Mouse (Mus musculus) kidney, embryonic 14.5 days (tissue): Measurements from ENCODE around the gene Spns3. TPM values are rescaled to one million over a fixed set of nuclear protein-coding genes. Genes with fewer than 3 reads are reported as not detected.

Experiments used
- ATAC-seq: fragments of 200-750 bp; cut with Nextera tagmentation; 2 replicates; pipeline ENCODE4 v1.8.0; 2017; ENCODE audit warnings: moderate number of reproducible peaks, mild to moderate bottlenecking, moderate TSS enrichment, moderate library complexity; ENCODE audit not compliant: low FRiP score, low TSS enrichment
- H3K27ac ChIP-seq: fragments of 300-500 bp; sonication (generic); 2 replicates; pipeline ENCODE4 v1.5.1; 2014; ENCODE audit warnings: low read depth, mild to moderate bottlenecking, low read length, moderate library complexity, mixed read lengths
- H3K27me3 ChIP-seq: fragments of 300-500 bp; sonication (generic); 2 replicates; pipeline ENCODE4 v1.6.1; 2014; ENCODE audit warnings: mild to moderate bottlenecking, low read length; ENCODE audit not compliant: control insufficient read depth, insufficient read depth
- H3K36me3 ChIP-seq: fragments of 300-500 bp; sonication (generic); 2 replicates; pipeline ENCODE4 v1.6.1; 2014; ENCODE audit warnings: low read length, mixed read lengths; ENCODE audit not compliant: control insufficient read depth, insufficient read depth
- H3K4me1 ChIP-seq: fragments of 300-500 bp; sonication (generic); 2 replicates; pipeline ENCODE4 v1.6.1; 2014; ENCODE audit warnings: low read length, mixed read lengths; ENCODE audit not compliant: control insufficient read depth, insufficient read depth
- H3K4me2 ChIP-seq: fragments of 300-500 bp; sonication (generic); replicated peaks from 2 replicates; pipeline ENCODE4 v1.6.1; 2014; ENCODE audit warnings: low read depth, mild to moderate bottlenecking, low read length
- H3K4me3 ChIP-seq: fragments of 300-500 bp; sonication (generic); 2 replicates; pipeline ENCODE4 v1.5.1; 2014; ENCODE audit warnings: mild to moderate bottlenecking, low read length
- H3K9ac ChIP-seq: fragments of 300-500 bp; sonication (generic); 2 replicates; pipeline ENCODE4 v1.6.1; 2014; ENCODE audit warnings: low read depth, mild to moderate bottlenecking, low read length, moderate library complexity
- H3K9me3 ChIP-seq: fragments of 300-500 bp; sonication (generic); 2 replicates; pipeline ENCODE4 v1.6.1; 2016; ENCODE audit warnings: low read length; ENCODE audit not compliant: control insufficient read depth
- WGBS: fragments of 180-500 bp; shearing (Covaris S2); extraction: QIAGEN DNeasy Blood & Tissue Kit; methylation state at CpG from one replicate; pipeline ENCODE4 v1.1.7; 2014; 5-methylcytosine and 5-hydroxymethylcytosine counted together
- polyA plus RNA-seq: library from polyadenylated mRNA; unstranded; fragments of >200 nt; fragmentation: Nextera tagmentation; extraction: Ambion mirVana; gene quantifications from 2 replicates; pipeline ENCODE4 v1.2.1, GENCODE M21; 2014

The Spns3 gene
- polyA plus RNA-seq, 1 experiment from 2014 or later = 0.20 TPM

GRCm38 (mm10) chr11:72531632-72532031, 18.7 kb downstream of the Spns3 start:
- Histone ChIP-seq H3K4me1 (no peaks in the 10 kb centered on the region), H3K36me3 (no peaks in the 10 kb centered on the region), H3K9ac (no peak overlapping the region), H3K4me3 (no peak overlapping the region), H3K27ac (no peak overlapping the region), H3K9me3 (no peaks in the 10 kb centered on the region), H3K27me3 (no peaks in the 10 kb centered on the region), H3K4me2 (no peak overlapping the region)
- no peak for ATAC-seq
- WGBS = 69% methylated on average over 1 of the region's 1 CpGs

GRCm38 (mm10) chr11:72531144-72531543, 19.2 kb downstream of the Spns3 start:
- Histone ChIP-seq H3K9ac (no peak overlapping the region), H3K9me3 (no peaks in the 10 kb centered on the region), H3K4me3 (no peak overlapping the region), H3K27me3 (no peaks in the 10 kb centered on the region), H3K36me3 (no peaks in the 10 kb centered on the region), H3K4me2 (no peak overlapping the region), H3K27ac (no peak overlapping the region), H3K4me1 (no peaks in the 10 kb centered on the region)
- ATAC-seq = no peak
- 81% methylated on average over 5 of the region's 5 CpGs for WGBS

GRCm38 (mm10) chr11:72526190-72526589, 24.1 kb downstream of the Spns3 start:
- no peak overlapping the region for H3K27ac ChIP-seq
- no peaks in the 10 kb centered on the region for H3K27me3 ChIP-seq
- no peaks in the 10 kb centered on the region for H3K36me3 ChIP-seq
- 88% methylated on average over 4 of the region's 4 CpGs for WGBS
- no peak overlapping the region for H3K4me3 ChIP-seq
- no peaks in the 10 kb centered on the region for H3K9me3 ChIP-seq
- ATAC-seq = no peak
- no peak overlapping the region for H3K9ac ChIP-seq
- no peaks in the 10 kb centered on the region for H3K4me1 ChIP-seq
- no peak overlapping the region for H3K4me2 ChIP-seq

GRCm38 (mm10) chr11:72523711-72524110, 26.6 kb downstream of the Spns3 start:
- Histone ChIP-seq H3K9me3 (no peaks in the 10 kb centered on the region), H3K36me3 (no peaks in the 10 kb centered on the region), H3K4me3 (no peak overlapping the region), H3K9ac (no peak overlapping the region), H3K27ac (no peak overlapping the region), H3K27me3 (no peaks in the 10 kb centered on the region), H3K4me1 (no peaks in the 10 kb centered on the region), H3K4me2 (no peak overlapping the region)
- WGBS = 51% methylated on average over 4 of the region's 4 CpGs
- ATAC-seq = no peak

GRCm38 (mm10) chr11:72522616-72523041, 27.7 kb downstream of the Spns3 start:
- Histone ChIP-seq H3K36me3 (no peaks in the 10 kb centered on the region), H3K4me1 (no peaks in the 10 kb centered on the region), H3K9ac (no peak overlapping the region), H3K27ac (no peak overlapping the region), H3K9me3 (no peaks in the 10 kb centered on the region), H3K4me3 (no peak overlapping the region), H3K4me2 (no peak overlapping the region), H3K27me3 (no peaks in the 10 kb centered on the region)
- ATAC-seq = no peak
- 68% methylated on average over 5 of the region's 5 CpGs for WGBS

- no peaks in the 10 kb centered on the region for H3K4me1 ChIP-seq
- no peak overlapping the region for H3K27ac ChIP-seq
- ATAC-seq = no peak
- no peaks in the 10 kb centered on the region for H3K27me3 ChIP-seq
- H3K9me3 ChIP-seq = no peaks in the 10 kb centered on the region
- WGBS = 75% methylated on average over 5 of the region's 5 CpGs
- H3K4me3 ChIP-seq = no peak overlapping the region
- H3K4me2 ChIP-seq = no peak overlapping the region
- no peak overlapping the region for H3K9ac ChIP-seq
- H3K36me3 ChIP-seq = no peaks in the 10 kb centered on the region
These were observed 28.4 kb downstream of the Spns3 start for GRCm38 (mm10) chr11:72521598-72522541.

GRCm38 (mm10) chr11:72519895-72520294, 30.4 kb downstream of the Spns3 start:
- no peak overlapping the region for H3K27ac ChIP-seq
- no peaks in the 10 kb centered on the region for H3K27me3 ChIP-seq
- H3K9me3 ChIP-seq = no peaks in the 10 kb centered on the region
- no peak for ATAC-seq
- no peaks in the 10 kb centered on the region for H3K4me1 ChIP-seq
- no peak overlapping the region for H3K9ac ChIP-seq
- no peak overlapping the region for H3K4me2 ChIP-seq
- no peak overlapping the region for H3K4me3 ChIP-seq
- 74% methylated on average over 3 of the region's 3 CpGs for WGBS
- no peaks in the 10 kb centered on the region for H3K36me3 ChIP-seq

- no peak overlapping the region for H3K4me2 ChIP-seq
- ATAC-seq = no peak
- no peaks in the 10 kb centered on the region for H3K27me3 ChIP-seq
- H3K9me3 ChIP-seq = no peaks in the 10 kb centered on the region
- no peak overlapping the region for H3K4me3 ChIP-seq
- 73% methylated on average over 4 of the region's 4 CpGs for WGBS
- H3K36me3 ChIP-seq = no peaks in the 10 kb centered on the region
- H3K9ac ChIP-seq = no peak overlapping the region
- no peak overlapping the region for H3K27ac ChIP-seq
- no peaks in the 10 kb centered on the region for H3K4me1 ChIP-seq
These were observed 31.1 kb downstream of the Spns3 start for GRCm38 (mm10) chr11:72519189-72519588.

GRCm38 (mm10) chr11:72518449-72518848, 31.9 kb downstream of the Spns3 start:
- no peak for ATAC-seq
- 75% methylated on average over 2 of the region's 2 CpGs for WGBS
- H3K9me3 ChIP-seq = no peaks in the 10 kb centered on the region

More at GRCm38 (mm10) chr11:72518449-72518848, 31.9 kb downstream of the Spns3 start:
- no peak overlapping the region for H3K27ac ChIP-seq
- H3K4me3 ChIP-seq = no peak overlapping the region
- no peak overlapping the region for H3K9ac ChIP-seq
- no peak overlapping the region for H3K4me2 ChIP-seq
- H3K27me3 ChIP-seq = no peaks in the 10 kb centered on the region
- H3K4me1 ChIP-seq = no peaks in the 10 kb centered on the region
- H3K36me3 ChIP-seq = no peaks in the 10 kb centered on the region
